Mouse (Mus musculus): ENCODE measurements at regions not wholly inside any gene's neighbourhood (a gene's known extent, or its start where the extent isn't known, plus 50 kb on each side); places are given as distances from the start of the nearest gene placed in this dataset.

DNA sequence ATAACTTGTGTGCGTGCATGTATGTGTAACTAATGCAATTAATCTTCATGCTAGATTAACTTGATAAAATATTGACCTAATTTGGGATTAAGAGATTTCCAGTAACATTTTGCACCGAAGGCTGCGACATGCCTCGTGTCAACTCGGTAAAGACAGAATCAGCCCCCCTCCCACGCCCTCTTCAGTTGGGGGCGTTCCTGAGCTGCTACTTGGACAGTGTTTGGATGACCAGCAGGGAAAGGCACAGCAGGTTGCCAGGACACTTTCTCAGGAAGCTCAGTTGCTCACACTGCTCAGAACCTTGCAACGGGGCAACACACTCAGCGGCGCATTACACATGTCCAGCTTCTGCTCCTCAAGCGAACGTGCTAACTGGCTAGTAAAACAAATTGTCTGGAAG is 326.2 kb upstream of the Fam241a start:
- no peak for DNase-seq

DNA sequence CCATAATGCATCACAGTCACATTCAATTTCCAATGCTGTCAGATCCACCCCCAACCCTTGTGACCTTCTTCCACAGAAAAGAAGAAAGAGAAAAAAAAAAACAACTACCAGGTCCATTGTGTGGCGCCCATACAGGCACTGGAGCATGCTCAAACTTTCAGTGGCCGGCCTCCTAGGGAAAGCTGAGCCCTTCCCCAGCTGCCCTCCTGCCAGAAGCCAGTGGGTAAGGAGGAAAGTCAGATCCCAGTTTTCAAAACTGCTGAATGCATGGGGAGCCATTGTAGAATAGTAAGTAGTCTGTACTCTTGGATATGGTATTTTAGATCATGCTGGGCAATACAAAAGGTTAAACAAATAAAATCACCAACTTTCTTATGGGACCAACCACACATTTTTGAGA is 325.5 kb upstream of the Fam241a start:
- no peak for DNase-seq

DNA sequence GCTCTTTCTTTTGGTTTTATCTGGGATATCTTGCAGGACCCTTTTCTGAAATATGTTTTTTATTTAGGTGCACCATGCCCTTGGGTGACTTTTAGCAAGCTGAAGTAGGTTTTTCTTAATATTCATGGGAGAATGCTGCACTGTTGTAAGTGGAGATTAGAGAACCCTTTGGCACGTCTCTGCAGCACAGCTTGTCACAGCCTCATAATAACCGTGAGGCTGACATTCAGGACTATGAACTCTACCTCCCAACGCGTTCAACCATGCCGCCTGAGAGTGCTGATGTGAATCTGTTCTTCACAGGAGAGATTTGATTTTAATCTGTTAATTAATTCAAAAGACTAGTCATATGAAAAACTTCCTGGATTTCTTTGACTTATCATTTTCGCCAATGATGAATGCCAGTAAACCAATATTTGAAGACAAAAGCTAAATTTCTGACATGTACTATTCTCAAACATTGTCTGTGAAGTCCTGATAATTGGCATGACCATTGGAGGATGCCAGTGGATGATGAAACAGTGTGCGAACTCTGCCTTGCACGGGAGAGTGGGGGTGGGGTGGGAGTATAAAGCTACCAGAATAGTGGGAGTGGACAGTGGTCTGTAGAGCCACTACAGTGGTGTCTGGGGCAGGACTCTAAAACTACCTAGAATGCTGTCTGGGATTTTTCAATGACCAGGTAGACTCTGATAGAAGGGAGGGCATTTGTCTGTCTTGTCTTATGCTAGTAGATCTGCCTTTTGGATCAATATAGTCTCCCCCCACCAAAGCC is 324.8 kb upstream of the Fam241a start:
- DNase-seq = no peak

DNA sequence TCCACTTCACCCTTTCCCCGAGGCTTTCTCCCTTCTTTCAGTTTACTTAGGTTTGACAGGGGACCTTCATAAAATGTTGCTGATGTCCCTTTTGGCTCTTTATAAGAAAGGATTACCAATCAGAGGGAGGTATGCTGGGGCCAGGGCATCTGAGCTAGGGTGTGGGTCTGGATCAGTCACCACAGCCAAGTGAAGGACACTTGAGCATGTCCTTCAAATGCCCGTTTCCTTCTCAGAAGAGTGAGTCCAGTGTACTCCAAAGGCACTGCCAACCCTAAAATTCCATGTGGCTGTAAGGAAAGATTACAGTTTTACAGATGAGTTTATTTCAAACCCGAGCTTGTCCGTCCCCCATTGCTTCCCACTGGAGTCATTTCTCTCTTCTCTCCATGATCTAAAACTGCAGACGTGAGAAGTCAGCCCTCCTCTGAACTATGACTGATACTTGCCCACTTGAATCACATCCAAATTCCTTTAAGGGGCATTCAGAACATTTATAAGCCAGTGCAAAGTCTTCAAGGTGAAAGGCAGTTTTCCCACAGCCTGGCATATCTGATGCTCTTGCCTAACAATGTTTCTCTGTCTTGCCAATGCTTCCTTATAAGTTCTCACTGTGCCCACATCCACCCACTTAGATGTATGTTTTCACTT is 321.8 kb upstream of the Fam241a start:
- no peak for DNase-seq

DNA sequence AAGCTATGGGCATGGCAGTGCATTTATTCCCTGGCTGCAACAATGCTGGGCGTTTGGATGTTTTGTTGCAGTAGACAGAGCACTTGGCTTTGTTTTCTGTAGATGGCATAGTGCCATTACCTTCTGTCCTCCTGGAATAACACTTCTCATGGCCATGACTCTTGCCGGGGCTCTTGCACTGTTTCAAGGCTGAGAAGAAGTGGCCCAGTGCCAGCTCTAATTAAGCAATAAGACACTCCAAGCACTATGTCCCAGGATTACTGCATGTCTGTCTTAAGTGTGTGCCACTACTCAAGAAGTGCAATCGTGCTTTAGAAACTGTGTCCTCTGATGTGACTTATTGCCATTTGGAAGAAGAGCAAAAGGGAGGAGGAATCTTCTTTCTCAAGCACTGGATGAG is 316.1 kb upstream of the Fam241a start:
- DNase-seq = no peak

DNA sequence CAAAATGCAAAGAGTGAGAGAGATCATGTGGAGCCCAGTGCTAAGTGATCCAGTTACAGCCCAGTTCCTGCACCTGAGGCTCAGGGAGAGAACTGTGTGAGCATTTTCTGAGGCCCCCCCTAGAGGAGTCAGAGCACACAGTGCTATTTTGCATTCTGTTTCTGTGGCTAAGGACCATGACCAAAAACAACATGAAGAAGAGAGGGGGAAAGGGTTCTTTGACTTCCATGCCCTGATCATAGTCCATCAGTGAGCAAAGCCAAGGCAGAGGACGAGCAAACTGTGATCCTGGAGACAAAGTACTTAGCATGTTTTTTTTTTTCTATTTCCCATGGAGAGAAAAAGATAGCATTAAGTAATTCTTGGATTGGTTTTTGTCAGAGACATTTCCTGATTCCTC is 314.5 kb upstream of the Fam241a start:
- DNase-seq = no peak

DNA sequence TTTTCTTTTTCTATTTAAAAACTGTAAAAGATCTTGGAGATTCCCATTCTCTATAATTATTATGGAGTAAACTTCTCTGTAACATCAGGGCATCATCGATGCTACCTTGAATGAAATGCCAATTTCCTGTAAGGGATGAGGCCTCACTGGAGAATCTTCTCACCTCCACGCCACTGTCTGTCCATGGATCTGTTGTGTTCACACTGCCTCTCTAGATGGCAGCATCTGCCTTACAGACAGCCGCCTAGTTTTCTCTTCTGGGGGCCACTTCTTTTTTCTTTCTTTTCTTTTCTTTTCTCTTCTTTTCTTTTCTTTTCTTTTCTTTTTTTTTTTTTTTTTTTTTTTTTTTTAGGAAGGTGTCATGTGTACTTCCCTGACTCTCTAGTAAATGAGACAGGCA is 310.8 kb upstream of the Fam241a start:
- DNase-seq = no peak

DNA sequence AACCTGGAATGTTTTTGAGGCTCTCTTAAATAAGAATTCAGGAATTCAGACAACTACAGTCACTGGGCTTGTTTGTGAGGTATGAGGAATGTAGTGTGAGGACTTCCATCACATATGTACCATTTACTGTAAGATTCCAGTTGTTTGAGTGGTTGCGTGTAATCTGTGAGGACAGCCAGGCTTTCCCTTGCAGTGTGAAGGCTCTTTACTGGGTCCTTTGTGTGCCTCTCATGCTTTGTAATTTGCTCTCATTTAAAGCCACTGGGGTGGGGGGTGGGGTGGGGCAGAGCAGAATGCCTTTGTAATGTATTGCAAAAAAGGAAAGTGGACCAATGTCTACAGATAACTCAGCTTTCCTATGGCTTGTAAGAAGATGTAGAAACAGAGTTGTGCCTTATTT is 310.4 kb upstream of the Fam241a start:
- DNase-seq = no peak

DNA sequence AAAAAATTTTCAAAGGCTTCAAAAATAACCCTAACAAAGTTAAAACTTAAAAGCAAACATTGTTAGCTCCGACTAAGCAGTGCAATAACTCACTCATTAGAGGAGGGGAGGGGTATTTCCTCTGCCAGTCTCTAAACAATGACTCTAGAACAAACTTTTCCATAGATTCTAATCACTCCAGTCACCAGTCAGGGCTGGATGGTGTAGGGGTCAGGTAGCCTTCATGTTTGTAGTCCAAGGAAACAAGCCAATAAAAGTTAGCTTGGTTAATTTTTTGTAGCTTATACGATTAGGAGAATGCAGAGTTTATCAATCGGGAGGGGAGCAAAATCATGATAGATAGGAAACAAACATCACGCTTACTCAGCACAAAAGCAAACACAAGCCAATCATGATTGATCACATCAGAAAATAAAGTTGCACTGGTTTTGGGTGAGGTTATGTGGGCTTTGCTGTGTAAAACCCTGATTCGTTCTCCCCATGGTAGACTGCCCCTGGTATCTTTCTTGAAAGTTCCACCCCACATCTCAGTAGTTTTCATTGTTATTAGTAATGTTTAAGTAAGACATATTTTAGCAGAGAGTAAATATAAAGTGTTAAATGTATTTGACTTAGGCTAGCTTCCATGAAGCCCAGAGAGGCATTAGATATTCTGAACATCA is 304.6 kb upstream of the Fam241a start:
- no peak for DNase-seq

DNA sequence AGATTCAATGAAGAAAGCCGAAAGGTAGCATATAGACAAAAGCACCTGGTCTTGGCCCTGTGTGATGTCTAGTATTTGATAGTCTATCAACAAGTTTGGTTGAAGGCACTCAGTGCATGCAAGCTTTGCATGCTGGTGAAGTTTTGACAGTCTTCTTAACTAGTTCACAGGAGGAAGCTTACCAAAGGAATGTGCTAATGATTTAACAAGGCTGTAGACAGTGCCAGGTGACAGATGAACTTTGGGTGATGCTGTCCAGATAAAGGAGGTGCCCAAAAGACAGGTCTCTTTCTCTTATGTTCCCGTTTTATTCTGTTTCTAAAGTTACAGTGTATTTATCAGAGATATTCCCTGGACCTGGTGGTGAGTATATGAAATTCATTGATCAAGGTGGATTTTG is 303.3 kb upstream of the Fam241a start:
- no peak for DNase-seq

DNA sequence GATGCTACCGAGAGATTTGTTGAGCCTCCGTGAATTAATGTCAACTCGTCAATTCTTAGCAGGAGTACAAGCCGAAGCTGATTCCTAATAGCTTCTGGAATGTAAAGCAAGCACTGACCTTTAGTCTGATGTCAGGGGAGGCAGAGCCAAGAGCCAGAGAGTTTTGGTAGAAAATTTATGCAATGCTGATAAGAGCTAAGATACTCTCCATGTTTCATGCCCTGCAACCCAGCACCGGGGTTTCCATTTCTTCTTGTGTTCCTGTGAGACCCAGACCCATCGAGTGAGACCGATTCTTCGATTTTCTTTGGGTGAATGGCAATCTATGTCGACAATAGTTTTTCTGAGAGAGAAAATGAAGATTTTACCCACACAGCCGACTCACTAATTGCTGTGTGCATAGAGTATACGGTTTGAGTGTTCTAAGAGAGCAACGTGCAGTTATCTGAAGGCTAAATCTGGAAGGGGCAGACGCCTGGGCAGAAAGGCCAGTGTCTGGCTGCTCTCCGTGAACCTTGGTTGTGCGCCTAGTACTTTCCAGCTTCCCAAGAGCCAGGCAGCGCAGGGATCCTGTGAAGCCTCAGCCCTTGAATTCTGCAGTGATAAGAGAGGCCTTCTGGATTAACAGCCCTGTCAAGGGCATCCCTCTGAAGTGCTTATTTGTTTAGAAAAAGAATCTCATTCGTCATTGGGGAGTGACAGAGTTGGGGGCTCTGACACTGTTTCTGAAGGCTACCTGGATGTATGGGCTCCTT is 296.1 kb upstream of the Fam241a start:
- no peak for DNase-seq

DNA sequence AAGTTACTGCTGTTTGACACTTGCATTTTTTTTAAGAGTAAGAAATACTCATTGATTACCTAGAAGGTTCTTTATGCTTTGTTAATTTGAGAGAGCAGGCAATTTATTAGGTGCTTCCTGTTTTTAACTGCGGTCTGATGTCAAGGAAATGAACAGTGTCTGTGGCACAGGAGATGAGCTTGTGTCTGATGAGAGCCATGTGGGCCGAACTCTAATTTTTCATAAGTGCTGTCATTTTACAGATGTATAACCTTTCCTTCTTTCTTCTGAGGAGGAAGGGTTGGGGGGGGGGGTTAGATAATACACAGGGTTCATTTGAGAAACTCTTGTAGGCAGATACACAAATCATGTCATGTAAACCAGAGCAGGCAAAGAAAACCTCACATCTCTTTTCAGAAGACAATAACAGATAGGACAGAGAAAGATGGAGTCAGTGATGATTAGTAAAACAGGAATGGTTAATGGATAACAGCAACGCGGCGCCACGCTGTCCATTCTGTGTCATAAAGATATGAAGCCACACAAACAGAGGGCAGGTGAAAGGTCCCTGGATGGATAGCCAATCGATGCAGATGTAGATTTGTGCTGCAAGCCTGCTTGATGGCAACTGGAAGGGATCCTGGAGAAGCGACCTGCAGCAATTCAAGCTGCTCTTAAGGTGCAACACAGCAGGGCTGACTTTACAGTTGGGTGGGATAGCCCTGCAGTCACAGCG is 291.4 kb upstream of the Fam241a start:
- DNase-seq = no peak

DNA sequence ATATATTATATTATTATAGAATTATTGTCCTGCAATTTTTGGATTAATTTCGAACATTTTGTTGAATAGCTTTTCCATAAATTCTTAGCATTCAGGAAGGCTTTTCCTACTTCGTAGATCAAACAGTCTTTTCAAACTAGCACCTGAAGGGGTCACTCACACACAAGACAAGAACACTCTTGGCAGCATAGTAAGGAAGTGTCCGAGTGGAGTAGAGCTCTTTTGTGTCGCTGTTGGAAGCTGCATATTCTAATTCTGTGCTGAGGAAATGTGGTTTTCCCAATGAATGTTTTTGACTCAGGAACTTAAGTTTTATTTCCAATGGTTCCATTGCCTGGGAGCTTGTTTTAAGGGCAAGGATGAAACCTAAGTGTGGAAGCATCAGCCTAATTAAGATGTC is 290.2 kb upstream of the Fam241a start:
- DNase-seq = no peak

DNA sequence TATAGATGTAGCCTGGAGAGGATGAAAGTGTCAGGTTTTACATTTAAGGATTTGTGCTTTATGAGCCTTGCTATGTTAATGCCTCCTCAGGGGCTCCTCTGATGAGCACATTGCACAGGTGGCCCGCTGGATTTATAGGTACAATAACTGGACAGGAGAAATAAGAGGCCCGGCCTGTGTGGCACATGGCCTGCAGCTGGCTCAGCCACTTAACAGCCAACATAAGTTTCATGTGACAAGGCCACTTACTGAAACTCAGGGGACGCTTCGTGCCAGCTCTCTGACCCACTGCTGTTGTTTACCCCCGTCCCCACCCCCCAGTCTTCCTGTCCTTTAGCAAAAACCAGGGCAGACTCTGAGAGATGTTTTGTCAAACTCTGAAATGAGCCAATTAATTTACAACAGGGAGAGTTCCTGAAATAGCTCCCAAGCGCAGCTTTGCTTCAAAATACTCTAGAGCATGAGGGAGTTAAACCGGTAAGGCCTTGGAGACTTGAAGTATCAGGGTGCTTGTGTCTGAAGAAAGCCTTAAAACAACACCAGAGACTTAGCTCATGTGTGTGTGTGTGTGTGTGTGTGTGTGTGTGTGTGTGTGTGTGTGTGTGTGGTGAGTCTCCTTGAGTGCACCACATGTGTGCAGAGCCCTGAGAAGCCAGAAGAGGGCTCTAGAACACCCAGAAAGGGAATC is 285.2 kb upstream of the Fam241a start:
- no peak for DNase-seq

DNA sequence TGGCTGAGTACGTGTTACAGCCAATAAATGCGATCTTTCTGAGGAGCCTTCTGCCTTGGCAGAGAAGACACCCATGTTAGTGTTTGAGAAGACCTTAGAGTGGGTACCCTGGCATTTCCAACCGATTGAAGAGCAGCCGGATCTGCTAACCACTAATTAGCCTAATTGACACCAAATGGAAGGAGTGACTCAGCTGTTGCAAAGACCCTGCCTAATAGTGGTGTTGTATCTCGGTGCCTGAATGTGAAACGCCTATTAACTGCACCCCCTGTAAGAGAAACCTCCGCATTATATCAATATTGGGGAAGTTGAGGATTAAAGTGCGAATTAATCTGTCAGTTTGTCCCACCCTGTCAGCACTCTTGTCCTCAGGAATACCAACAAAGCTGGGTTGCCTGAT is 253.1 kb upstream of the Fam241a start:
- no peak for DNase-seq

DNA sequence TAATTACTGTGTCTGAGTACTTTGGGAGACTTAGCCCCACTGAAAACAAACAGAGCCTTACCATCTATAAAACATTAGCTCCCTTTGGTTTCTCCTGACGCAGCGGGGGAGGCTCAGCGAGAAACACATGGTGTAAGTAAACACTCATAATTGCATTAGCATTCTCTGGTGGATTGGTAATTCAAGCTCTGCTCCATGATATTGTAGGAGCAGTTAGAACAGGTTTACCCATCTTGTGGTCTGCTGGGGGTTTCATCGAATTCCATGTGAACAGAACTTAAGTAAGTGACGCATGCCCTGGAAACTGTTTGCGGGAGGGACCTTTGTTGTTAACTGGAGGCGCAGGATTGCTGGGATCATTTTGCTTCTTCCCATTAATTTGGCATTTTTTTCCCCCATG is 249.2 kb upstream of the Fam241a start:
- DNase-seq = no peak

DNA sequence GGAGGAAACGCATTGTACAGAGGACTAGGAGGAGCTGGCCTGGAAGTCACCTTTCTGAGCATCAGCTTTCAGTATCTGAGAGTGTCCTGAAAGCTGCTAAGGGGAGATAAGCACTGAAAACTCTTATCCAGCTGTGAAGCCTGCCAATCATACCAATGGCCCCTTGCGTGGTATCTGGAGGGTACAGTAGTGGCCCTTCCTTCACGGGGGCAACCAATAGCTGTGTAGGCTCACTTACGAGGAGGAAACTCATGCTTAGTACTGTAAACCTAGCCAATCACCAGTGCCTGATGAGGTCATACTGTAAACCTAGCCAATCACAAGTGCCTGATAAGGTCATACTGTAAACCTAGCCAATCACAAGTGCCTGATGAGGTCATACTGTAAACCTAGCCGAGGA is 231.7 kb upstream of the Fam241a start:
- no peak for DNase-seq

DNA sequence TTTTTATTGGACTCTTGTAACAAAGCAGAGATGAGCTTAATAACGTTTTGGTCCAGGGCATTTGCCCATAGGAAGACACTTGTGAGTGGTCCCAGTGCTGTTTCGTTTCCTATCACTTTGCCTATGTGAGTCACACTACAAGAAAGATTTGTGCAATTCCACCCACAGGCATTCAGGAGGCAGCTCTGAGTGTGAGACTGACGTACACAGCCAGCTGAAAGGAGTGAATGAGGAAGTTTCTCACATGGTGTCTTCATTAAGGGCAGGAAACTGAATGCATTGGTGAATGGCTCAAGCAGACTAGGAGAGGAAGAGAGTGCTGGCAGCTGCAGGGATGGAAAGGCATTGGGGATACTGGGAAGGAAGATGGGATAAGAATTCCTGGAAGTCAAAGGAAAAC is 230.5 kb upstream of the Fam241a start:
- DNase-seq = no peak

DNA sequence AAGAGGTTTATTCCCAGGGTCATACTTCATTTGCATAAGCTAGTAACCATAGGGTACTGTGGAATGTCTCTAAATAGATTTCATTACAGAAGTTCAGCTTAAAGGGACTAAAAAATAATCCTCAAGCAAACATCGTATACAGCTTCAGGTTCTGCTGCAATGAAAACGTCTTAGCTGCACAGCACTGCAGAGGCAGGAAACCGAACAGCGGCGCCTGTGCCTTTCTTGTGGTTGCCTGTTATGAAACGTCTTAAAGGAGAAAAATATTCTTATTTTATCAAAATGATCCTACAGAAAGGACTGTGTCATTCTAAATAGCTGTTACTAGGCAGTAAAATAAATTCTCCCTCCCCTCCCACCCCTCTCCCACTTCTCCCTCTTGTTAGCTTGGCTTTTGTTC is 226.0 kb upstream of the Fam241a start:
- DNase-seq = peak; percentile 46 to 56

DNA sequence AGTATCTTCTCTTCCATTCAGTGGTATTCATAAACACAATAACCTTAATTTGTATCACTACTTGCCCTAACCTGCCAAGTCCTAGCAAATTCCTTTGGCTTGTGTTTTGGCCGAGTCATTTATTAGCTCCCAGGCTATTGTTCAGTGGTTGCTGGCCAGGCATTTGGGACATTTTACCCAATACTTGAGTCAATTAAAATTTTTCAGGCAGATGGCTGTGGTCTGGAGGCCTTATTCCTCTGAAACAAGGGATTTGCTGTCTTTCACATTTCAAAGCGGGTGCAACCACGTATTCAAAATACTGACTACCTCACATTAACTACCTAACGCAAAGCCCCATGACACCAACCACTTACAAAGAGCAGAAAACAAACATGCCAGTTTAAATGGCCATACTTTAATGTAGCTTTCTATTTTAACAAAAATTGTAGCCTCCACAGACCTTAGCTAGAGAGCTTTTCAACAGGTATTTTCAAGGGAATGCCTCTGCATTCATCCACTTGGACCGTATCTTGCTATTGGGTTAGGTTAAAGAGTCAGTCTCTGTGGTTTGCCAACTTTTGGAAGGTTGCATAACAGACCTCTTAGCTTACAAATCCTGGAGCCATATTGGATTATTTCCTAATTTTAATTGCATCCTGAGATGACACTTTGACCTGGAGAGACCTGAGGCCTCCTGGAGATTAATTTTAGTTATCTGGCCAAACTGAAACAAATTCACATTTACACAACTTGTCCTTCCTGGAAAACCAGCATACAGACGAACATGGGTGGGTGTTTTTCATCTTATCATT is 224.7 kb upstream of the Fam241a start:
- no peak for DNase-seq

DNA sequence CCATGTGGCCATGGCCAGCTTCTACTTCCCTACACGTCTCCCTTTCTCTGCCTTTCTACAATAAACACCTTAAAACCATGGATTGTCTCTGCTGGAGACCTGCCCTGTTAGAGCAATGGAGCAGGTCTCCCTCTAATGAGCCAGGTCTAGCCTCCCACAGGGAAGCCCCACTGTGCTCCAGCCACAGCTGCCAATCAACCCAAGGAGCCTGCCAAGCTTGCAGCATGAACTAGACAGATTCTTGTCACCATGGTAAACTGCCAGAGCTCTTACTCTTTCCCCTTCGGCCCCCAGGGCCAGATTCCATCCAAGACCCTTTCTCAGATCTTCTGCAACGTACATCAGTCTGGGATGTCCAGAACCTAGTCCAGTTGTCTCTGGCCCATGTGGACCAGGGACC is 217.1 kb upstream of the Fam241a start:
- DNase-seq = no peak

All from thymus, postnatal 36 days (tissue).